Mouse (Mus musculus) intestine, postnatal 0 days (tissue): ENCODE results near the gene Snx4. TPM values are rescaled to one million over a fixed set of nuclear protein-coding genes. Genes with fewer than 3 reads are reported as not detected.

Experiments used
- ATAC-seq: fragments of 200-750 bp; cut with Nextera tagmentation; 2 replicates; pipeline ENCODE4 v1.8.0; 2017; ENCODE audit warnings: mild to moderate bottlenecking, moderate TSS enrichment, moderate library complexity
- H3K27ac ChIP-seq: fragments of 300-500 bp; sonication (generic); 2 replicates; pipeline ENCODE4 v1.5.1; 2014; ENCODE audit warnings: mild to moderate bottlenecking, low read depth, low read length, moderate library complexity
- H3K27me3 ChIP-seq: fragments of 300-500 bp; sonication (generic); replicated peaks from 2 replicates; pipeline ENCODE4 v1.6.1; 2014; ENCODE audit warnings: low read length, mixed read lengths; ENCODE audit not compliant: control insufficient read depth, insufficient read depth
- H3K36me3 ChIP-seq: fragments of 300-500 bp; sonication (generic); 2 replicates; pipeline ENCODE4 v1.6.1; 2014; ENCODE audit warnings: mild to moderate bottlenecking, moderate library complexity; ENCODE audit not compliant: control insufficient read depth, insufficient read depth
- H3K4me1 ChIP-seq: fragments of 300-500 bp; sonication (generic); replicated peaks from 2 replicates; pipeline ENCODE4 v1.6.1; 2014; ENCODE audit warnings: antibody characterized with exemption, low read length, mixed read lengths; ENCODE audit not compliant: control insufficient read depth, insufficient read depth
- H3K4me2 ChIP-seq: fragments of 300-500 bp; sonication (generic); replicated peaks from 2 replicates; pipeline ENCODE4 v1.6.1; 2014; ENCODE audit warnings: low read depth, mild to moderate bottlenecking, moderate library complexity
- H3K4me3 ChIP-seq: fragments of 300-500 bp; sonication (generic); 2 replicates; pipeline ENCODE4 v1.5.1; 2014; ENCODE audit warnings: low read depth, low read length
- H3K9ac ChIP-seq: fragments of 300-500 bp; sonication (generic); 2 replicates; pipeline ENCODE4 v1.6.1; 2014; ENCODE audit warnings: mild to moderate bottlenecking, low read depth, low read length
- H3K9me3 ChIP-seq: fragments of 300-500 bp; sonication (generic); 2 replicates; pipeline ENCODE4 v1.6.1; 2016; ENCODE audit warnings: mixed run types; ENCODE audit not compliant: control insufficient read depth
- CTCF ChIP-seq: sonication (generic); IDR thresholded peaks from 2 replicates; pipeline ENCODE4 v1.5.1; 2016; ENCODE audit warnings: low read depth, mild to moderate bottlenecking, control low read depth, antibody characterized with exemption, moderate library complexity
- WGBS: fragments of 180-500 bp; shearing (Covaris S2); extraction: QIAGEN DNeasy Blood & Tissue Kit; methylation state at CpG from one replicate; pipeline ENCODE4 v1.1.7; 2014; 5-methylcytosine and 5-hydroxymethylcytosine counted together
- polyA plus RNA-seq: library from polyadenylated mRNA; unstranded; fragments of >200 nt; fragmentation: Nextera tagmentation; extraction: Ambion mirVana; gene quantifications from 2 replicates; pipeline ENCODE4 v1.2.1, GENCODE M21; 2015

Snx4 gene
- polyA plus RNA-seq, 1 experiment from 2014 or later = 103 TPM

- WGBS = 63% methylated on average over 14 of the region's 14 CpGs
- TF ChIP-seq CTCF = no peak
- no peaks in the 10 kb centered on the region for H3K9me3 ChIP-seq
These were observed 81.8 kb downstream of the Snx4 start for GRCm38 (mm10) chr16:33333015-33333414.

GRCm38 (mm10) chr16:33337177-33337576 is 85.9 kb downstream of the Snx4 start:
- Histone ChIP-seq H3K9ac (no peak overlapping the region), H3K4me3 (no peak overlapping the region), H3K4me2 (peak overlapping the region; percentile 41; the same call in 1 of the 2 replicates), H3K27me3 (no peaks in the 10 kb centered on the region), H3K4me1 (no peaks in the 10 kb centered on the region), H3K9me3 (no peaks in the 10 kb centered on the region), H3K36me3 (no peaks in the 10 kb centered on the region), H3K27ac (no peak overlapping the region)
- peak; percentile 73 for ATAC-seq
- TF ChIP-seq CTCF = peak; percentile 87
- 10% methylated on average over 8 of the region's 8 CpGs for WGBS

More at GRCm38 (mm10) chr16:33333015-33333414, 81.8 kb downstream of the Snx4 start:
- Histone ChIP-seq H3K27ac (no peak overlapping the region), H3K4me1 (no peaks in the 10 kb centered on the region), H3K4me2 (no peak overlapping the region), H3K4me3 (no peak overlapping the region), H3K27me3 (no peaks in the 10 kb centered on the region), H3K9ac (no peak overlapping the region), H3K36me3 (no peaks in the 10 kb centered on the region)
- ATAC-seq = no peak

- WGBS = 73% methylated on average over 10 of the region's 10 CpGs
- H3K4me3 ChIP-seq = no peak overlapping the region
- no peak overlapping the region for H3K27ac ChIP-seq
- ATAC-seq = no peak
- H3K4me1 ChIP-seq = no peaks in the 10 kb centered on the region
- no peaks in the 10 kb centered on the region for H3K27me3 ChIP-seq
- H3K9ac ChIP-seq = no peak overlapping the region
- no peaks in the 10 kb centered on the region for H3K9me3 ChIP-seq
- H3K4me2 ChIP-seq = peak overlapping the region; percentile 41; the same call in 1 of the 2 replicates
- TF ChIP-seq CTCF = no peak
- H3K36me3 ChIP-seq = no peaks in the 10 kb centered on the region
These were observed 86.4 kb downstream of the Snx4 start for GRCm38 (mm10) chr16:33337681-33338080.

GRCm38 (mm10) chr16:33338492-33338891 is 87.2 kb downstream of the Snx4 start:
- H3K36me3 ChIP-seq = no peaks in the 10 kb centered on the region
- no peak for ATAC-seq

GRCm38 (mm10) chr16:33339476-33339875 is 88.2 kb downstream of the Snx4 start:
- H3K9me3 ChIP-seq = no peaks in the 10 kb centered on the region
- no peak overlapping the region for H3K9ac ChIP-seq
- no peak for TF ChIP-seq CTCF
- H3K4me3 ChIP-seq = no peak overlapping the region
- WGBS = 78% methylated on average over 2 of the region's 2 CpGs
- H3K4me2 ChIP-seq = no peak overlapping the region
- no peaks in the 10 kb centered on the region for H3K27me3 ChIP-seq
- ATAC-seq = no peak
- no peak overlapping the region for H3K27ac ChIP-seq
- no peaks in the 10 kb centered on the region for H3K36me3 ChIP-seq
- H3K4me1 ChIP-seq = no peaks in the 10 kb centered on the region

More at GRCm38 (mm10) chr16:33338492-33338891, 87.2 kb downstream of the Snx4 start:
- Histone ChIP-seq H3K27ac (no peak overlapping the region), H3K4me1 (no peaks in the 10 kb centered on the region), H3K9me3 (no peaks in the 10 kb centered on the region), H3K4me2 (no peak overlapping the region), H3K9ac (no peak overlapping the region), H3K27me3 (no peaks in the 10 kb centered on the region), H3K4me3 (no peak overlapping the region)
- TF ChIP-seq CTCF = no peak
- 45% methylated on average over 4 of the region's 4 CpGs for WGBS

GRCm38 (mm10) chr16:33342356-33342755 is 91.1 kb downstream of the Snx4 start:
- no peak for TF ChIP-seq CTCF
- Histone ChIP-seq H3K4me1 (no peaks in the 10 kb centered on the region), H3K9me3 (no peaks in the 10 kb centered on the region), H3K27me3 (no peaks in the 10 kb centered on the region), H3K27ac (no peak overlapping the region), H3K9ac (no peak overlapping the region), H3K4me3 (no peak overlapping the region), H3K4me2 (no peak overlapping the region), H3K36me3 (no peaks in the 10 kb centered on the region)
- no peak for ATAC-seq
- WGBS = 44% methylated on average over 1 of the region's 1 CpGs

- Histone ChIP-seq H3K36me3 (no peaks in the 10 kb centered on the region), H3K4me1 (no peaks in the 10 kb centered on the region), H3K27me3 (no peaks in the 10 kb centered on the region), H3K4me2 (no peak overlapping the region), H3K9ac (no peak overlapping the region), H3K27ac (no peak overlapping the region), H3K4me3 (no peak overlapping the region), H3K9me3 (no peaks in the 10 kb centered on the region)
- 76% methylated on average over 5 of the region's 5 CpGs for WGBS
- no peak for TF ChIP-seq CTCF
- ATAC-seq = no peak
These were observed 91.9 kb downstream of the Snx4 start for GRCm38 (mm10) chr16:33343106-33343505.
